Mouse (Mus musculus) neural tube, embryonic 15.5 days (tissue): ENCODE data around the gene Plekha8. TPM values are rescaled to one million over a fixed set of nuclear protein-coding genes. Genes with fewer than 3 reads are reported as not detected.

Experiments
- ATAC-seq: fragments of 200-750 bp; cut with Nextera tagmentation; 2 replicates; pipeline ENCODE4 v1.8.0; 2017; ENCODE audit warnings: mild to moderate bottlenecking, moderate TSS enrichment, moderate library complexity; ENCODE audit not compliant: low FRiP score
- H3K27ac ChIP-seq: fragments of 300-500 bp; sonication (generic); replicated peaks from 2 replicates; pipeline ENCODE4 v1.5.1; 2015; ENCODE audit warnings: mild to moderate bottlenecking, inconsistent platforms
- H3K27me3 ChIP-seq: fragments of 300-500 bp; sonication (generic); replicated peaks from 2 replicates; pipeline ENCODE4 v1.6.1; 2015; ENCODE audit warnings: inconsistent platforms
- H3K36me3 ChIP-seq: fragments of 300-500 bp; sonication (generic); 2 replicates; pipeline ENCODE4 v1.6.1; 2015; ENCODE audit warnings: inconsistent platforms
- H3K4me1 ChIP-seq: fragments of 300-500 bp; sonication (generic); 2 replicates; pipeline ENCODE4 v1.6.1; 2015; ENCODE audit warnings: inconsistent platforms
- H3K4me2 ChIP-seq: fragments of 300-500 bp; sonication (generic); 2 replicates; pipeline ENCODE4 v1.6.1; 2015; ENCODE audit warnings: inconsistent platforms, mild to moderate bottlenecking, moderate library complexity
- H3K4me3 ChIP-seq: fragments of 300-500 bp; sonication (generic); replicated peaks from 2 replicates; pipeline ENCODE4 v1.5.1; 2015; ENCODE audit warnings: mild to moderate bottlenecking, inconsistent platforms
- H3K9ac ChIP-seq: fragments of 300-500 bp; sonication (generic); replicated peaks from 2 replicates; pipeline ENCODE4 v1.6.1; 2015; ENCODE audit warnings: mild to moderate bottlenecking, inconsistent platforms
- H3K9me3 ChIP-seq: fragments of 300-500 bp; sonication (generic); replicated peaks from 2 replicates; pipeline ENCODE4 v1.6.1; 2016; ENCODE audit warnings: inconsistent platforms
- WGBS: fragments of 180-500 bp; shearing (Covaris S2); methylation state at CpG from one replicate; pipeline ENCODE4 v1.1.7; 2015; ENCODE audit warnings: mixed read lengths; 5-methylcytosine and 5-hydroxymethylcytosine counted together
- polyA plus RNA-seq: library from polyadenylated mRNA; unstranded; fragments of >200 nt; fragmentation: Nextera tagmentation; extraction: Ambion mirVana; gene quantifications from 2 replicates; pipeline ENCODE4 v1.2.1, GENCODE M21; 2015

The Plekha8 gene
- polyA plus RNA-seq, 1 experiment from 2014 or later: 8.0 TPM

DNA sequence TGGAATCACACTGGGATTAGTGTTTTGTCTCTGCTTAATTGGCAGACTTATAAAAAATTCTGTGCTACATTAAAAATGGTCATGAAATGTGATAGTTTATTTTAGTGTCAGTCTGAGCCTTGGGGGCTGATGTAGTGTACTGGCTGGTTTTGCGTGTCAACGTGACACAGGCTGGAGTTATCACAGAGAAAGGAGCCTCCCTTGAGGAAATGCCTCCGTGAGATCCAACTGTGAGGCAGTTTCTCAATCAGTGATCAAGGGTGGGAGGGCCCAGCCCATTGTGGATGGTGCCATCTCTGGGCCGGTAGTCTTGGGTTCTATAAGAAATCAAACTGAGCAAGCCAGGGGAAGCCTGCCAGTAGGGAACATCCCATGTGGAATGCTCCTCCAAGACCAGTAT, 11.3 kb downstream of the Plekha8 start:
- H3K27me3 ChIP-seq: no peaks in the 10 kb centered on the region
- H3K4me3 ChIP-seq: no peak overlapping the region
- no peak for ATAC-seq
- H3K4me2 ChIP-seq: no peak overlapping the region
- no peak overlapping the region for H3K9ac ChIP-seq
- WGBS: 43% methylated on average over 4 of the region's 4 CpGs
- no peak overlapping the region for H3K27ac ChIP-seq
- H3K36me3 ChIP-seq: no peaks in the 10 kb centered on the region; the same call in 1 of the 2 replicates
- H3K9me3 ChIP-seq: no peaks in the 10 kb centered on the region
- 0 out of 2 replicates have a peak, but pooled peaks cover 6% of the 10 kb centered on the region for H3K4me1 ChIP-seq

DNA sequence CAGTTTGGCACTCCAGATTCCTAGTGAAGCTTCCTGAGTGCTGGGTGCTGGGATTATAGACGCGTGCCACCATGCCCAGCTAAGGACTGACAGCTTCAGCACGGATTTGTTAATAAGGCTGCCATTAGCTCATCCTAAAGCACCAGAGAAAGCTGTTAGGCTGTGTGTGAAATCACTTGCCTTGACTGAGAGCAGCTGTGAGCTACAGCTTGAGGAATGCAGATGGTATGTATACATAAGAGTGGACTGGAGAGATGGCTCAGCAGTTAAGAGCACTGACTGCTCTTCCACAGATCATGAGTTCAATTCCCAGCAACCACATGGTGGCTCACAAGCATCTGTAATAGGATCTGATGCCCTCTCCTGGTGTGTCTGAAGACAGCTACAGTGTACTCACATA, 22.5 kb downstream of the Plekha8 start:
- no peak overlapping the region for H3K27ac ChIP-seq
- H3K36me3 ChIP-seq: peaks cover 10% of the 10 kb centered on the region
- no peak overlapping the region for H3K4me3 ChIP-seq
- no peak for ATAC-seq
- H3K9me3 ChIP-seq: no peaks in the 10 kb centered on the region
- no peaks in the 10 kb centered on the region for H3K27me3 ChIP-seq
- H3K4me1 ChIP-seq: no peaks in the 10 kb centered on the region
- H3K4me2 ChIP-seq: no peak overlapping the region
- WGBS: 77% methylated on average over 3 of the region's 3 CpGs
- H3K9ac ChIP-seq: no peak overlapping the region

DNA sequence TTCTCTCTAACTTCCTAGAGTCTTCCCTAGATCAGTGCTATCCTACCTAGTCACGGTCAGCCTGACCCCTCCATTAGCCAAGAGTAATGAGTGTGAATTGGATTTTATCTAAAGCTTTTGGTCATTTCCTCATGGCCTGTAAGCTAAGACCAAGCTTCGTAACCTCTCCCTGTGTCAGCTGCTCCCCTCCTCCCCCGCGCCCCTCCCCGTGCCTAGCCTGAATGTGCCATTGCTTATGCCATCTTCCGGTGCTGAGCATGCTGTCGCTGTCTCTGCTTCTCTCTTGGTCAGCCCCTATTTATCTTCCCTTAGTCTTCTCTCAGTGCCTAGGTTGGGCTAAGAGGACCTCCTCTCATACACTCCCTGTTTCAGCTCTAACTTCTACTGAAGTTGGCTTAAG, 24.6 kb downstream of the Plekha8 start:
- Histone ChIP-seq H3K4me2 (no peak overlapping the region), H3K27ac (no peak overlapping the region), H3K9me3 (no peaks in the 10 kb centered on the region), H3K27me3 (no peaks in the 10 kb centered on the region), H3K4me3 (no peak overlapping the region), H3K9ac (no peak overlapping the region), H3K36me3 (peaks cover 24% of the 10 kb centered on the region), H3K4me1 (no peaks in the 10 kb centered on the region)
- no peak for ATAC-seq
- 97% methylated on average over 7 of the region's 7 CpGs for WGBS

DNA sequence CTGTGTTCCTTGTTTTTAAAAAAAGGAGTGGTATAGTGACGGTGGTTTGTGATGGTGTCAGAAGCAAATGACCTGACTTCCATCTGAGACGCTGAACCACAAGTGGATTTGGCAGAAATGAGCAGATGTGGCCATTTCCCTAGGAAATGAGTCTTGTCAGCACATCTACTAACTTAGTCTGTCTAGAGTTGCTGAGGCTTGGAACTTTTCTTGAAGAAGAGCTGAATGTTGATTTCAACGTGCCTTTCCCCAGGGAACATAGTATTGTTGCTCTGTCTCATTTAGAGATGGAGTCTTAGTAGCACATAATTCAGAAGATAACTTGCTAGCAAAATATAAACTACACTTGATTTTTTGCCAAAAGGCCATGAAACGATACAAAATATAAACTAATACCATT, 25.4 kb downstream of the Plekha8 start:
- Histone ChIP-seq H3K27ac (no peak overlapping the region), H3K36me3 (peaks cover 31% of the 10 kb centered on the region), H3K4me1 (no peaks in the 10 kb centered on the region)

DNA sequence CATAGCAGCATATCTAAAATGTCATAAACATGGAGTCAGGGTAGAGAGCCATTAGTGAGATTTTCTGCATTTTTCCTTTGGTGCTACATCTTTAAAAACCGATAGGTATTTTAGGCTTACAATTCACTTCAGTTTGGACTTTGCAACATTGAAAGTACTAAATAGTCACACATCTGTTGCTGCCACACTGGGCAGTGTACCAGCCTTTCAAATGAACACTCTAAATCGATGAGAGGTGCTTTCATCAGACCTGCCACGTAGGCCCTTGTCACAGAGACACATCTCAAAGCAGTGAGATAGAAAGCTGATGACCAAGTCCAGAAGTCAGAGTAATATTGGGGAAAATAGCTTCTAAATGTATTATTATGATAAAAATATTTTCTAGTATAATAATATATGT, 33.5 kb downstream of the Plekha8 start:
- H3K4me3 ChIP-seq: no peak overlapping the region
- WGBS: 87% methylated on average over 3 of the region's 3 CpGs
- no peaks in the 10 kb centered on the region for H3K4me1 ChIP-seq
- no peak overlapping the region for H3K4me2 ChIP-seq
- no peak for ATAC-seq
- no peak overlapping the region for H3K9ac ChIP-seq
- H3K27me3 ChIP-seq: no peaks in the 10 kb centered on the region
- no peak overlapping the region for H3K27ac ChIP-seq
- no peaks in the 10 kb centered on the region for H3K9me3 ChIP-seq
- peaks cover 49% of the 10 kb centered on the region for H3K36me3 ChIP-seq

More for the DNA sequence above, 25.4 kb downstream of the Plekha8 start:
- Histone ChIP-seq H3K4me3 (no peak overlapping the region), H3K9me3 (no peaks in the 10 kb centered on the region), H3K27me3 (no peaks in the 10 kb centered on the region), H3K4me2 (no peak overlapping the region), H3K9ac (no peak overlapping the region)
- ATAC-seq: no peak
- WGBS: 87% methylated on average over 4 of the region's 4 CpGs

DNA sequence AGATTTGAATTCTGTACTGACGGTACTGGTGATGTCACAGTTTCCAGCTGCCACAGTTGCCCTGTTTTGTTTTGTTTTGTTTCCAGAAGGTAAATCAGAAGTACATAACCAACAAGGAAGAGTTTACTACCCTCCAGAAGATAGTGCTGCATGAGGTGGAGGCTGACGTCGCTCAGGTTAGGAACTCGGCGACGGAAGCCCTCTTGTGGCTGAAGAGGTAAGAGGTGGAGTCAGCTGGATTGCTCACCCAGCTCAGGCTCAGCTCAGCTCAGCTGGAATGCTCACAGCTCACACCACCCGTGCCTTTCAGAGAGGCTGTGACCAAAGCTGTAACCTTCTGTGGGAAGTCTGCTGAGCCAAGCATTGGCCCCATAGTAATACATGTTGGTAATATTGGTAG, 34.8 kb downstream of the Plekha8 start:
- no peaks in the 10 kb centered on the region for H3K27me3 ChIP-seq
- H3K9me3 ChIP-seq: no peaks in the 10 kb centered on the region
- H3K36me3 ChIP-seq: peaks cover 45% of the 10 kb centered on the region
- WGBS: 33% methylated on average over 7 of the region's 7 CpGs
- no peak overlapping the region for H3K9ac ChIP-seq
- ATAC-seq: no peak
- H3K27ac ChIP-seq: no peak overlapping the region
- no peak overlapping the region for H3K4me2 ChIP-seq
- H3K4me1 ChIP-seq: no peaks in the 10 kb centered on the region
- no peak overlapping the region for H3K4me3 ChIP-seq

DNA sequence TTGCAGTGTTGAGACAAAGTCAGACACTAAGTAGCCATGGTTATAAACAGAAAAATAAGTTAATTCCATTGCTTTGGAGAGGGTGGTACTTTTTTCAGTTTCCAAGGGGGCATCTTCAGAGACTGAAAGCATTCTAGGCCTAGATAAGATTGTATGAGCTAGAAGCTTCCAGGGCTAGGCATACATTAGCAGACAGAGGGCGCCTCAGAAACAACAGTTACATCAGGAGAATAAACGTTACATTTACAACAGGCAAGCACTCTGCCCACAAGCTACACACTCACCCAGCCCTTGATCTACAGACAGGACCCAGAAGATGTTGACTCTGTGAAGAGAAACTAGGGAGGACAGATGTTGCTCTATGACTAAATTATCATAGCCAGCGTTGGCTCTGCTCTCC, 36.6 kb downstream of the Plekha8 start:
- H3K4me2 ChIP-seq: no peak overlapping the region
- no peaks in the 10 kb centered on the region for H3K27me3 ChIP-seq
- ATAC-seq: no peak
- no peaks in the 10 kb centered on the region for H3K9me3 ChIP-seq
- WGBS: 54% methylated on average over 3 of the region's 3 CpGs
- no peak overlapping the region for H3K4me3 ChIP-seq
- peaks cover 42% of the 10 kb centered on the region for H3K36me3 ChIP-seq
- no peak overlapping the region for H3K9ac ChIP-seq
- H3K4me1 ChIP-seq: no peaks in the 10 kb centered on the region
- no peak overlapping the region for H3K27ac ChIP-seq

DNA sequence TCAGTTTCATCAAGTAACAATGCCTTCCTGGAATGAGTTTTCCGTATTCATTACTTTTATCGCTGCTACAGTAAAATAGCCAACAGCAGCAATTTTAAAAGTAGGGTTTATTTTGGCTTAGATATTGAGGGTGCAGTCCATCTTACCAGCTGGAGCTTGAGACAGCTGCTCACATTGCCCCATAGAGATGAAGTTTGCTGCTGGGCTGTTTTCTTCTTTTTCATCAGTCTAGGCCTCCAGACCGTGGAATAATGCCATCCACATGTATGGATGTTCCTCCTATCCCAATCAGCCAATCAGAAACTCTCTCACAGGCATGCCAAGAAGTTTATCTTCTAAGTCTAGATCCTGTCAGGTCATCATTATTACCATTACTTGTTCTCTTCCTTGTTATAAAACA, 45.0 kb downstream of the Plekha8 start:
- no peak overlapping the region for H3K4me3 ChIP-seq
- H3K4me1 ChIP-seq: no peaks in the 10 kb centered on the region
- H3K9ac ChIP-seq: no peak overlapping the region
- no peaks in the 10 kb centered on the region for H3K27me3 ChIP-seq
- 89% methylated on average over 3 of the region's 3 CpGs for WGBS
- no peak for ATAC-seq
- H3K4me2 ChIP-seq: no peak overlapping the region
- peaks cover 30% of the 10 kb centered on the region for H3K36me3 ChIP-seq
- no peaks in the 10 kb centered on the region for H3K9me3 ChIP-seq
- H3K27ac ChIP-seq: no peak overlapping the region

DNA sequence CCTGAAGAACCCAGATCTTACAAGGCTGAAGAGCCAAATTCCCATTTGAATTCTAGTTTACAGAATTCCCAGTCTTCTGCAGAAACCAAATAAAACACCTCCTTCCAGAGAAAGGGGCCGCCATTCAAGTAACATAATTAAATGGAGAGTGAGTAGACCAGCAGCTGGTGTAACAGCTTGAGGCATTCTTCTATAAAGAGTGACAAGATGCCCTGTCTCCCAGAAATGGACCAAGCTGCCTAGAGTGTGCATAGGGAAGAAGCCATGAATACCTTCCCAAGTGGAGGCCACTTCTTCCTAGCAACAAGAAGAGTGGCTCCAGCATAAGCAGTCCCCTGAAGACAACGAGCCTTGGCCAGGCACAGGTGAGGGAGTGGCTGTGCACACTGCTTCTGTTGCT, 47.0 kb downstream of the Plekha8 start:
- H3K4me1 ChIP-seq: no peaks in the 10 kb centered on the region
- no peak overlapping the region for H3K27ac ChIP-seq
- H3K36me3 ChIP-seq: peaks cover 27% of the 10 kb centered on the region
- H3K4me2 ChIP-seq: no peak overlapping the region
- H3K27me3 ChIP-seq: no peaks in the 10 kb centered on the region
- no peak for ATAC-seq
- no peaks in the 10 kb centered on the region for H3K9me3 ChIP-seq
- no peak overlapping the region for H3K4me3 ChIP-seq
- 84% methylated on average over 2 of the region's 2 CpGs for WGBS
- H3K9ac ChIP-seq: no peak overlapping the region

DNA sequence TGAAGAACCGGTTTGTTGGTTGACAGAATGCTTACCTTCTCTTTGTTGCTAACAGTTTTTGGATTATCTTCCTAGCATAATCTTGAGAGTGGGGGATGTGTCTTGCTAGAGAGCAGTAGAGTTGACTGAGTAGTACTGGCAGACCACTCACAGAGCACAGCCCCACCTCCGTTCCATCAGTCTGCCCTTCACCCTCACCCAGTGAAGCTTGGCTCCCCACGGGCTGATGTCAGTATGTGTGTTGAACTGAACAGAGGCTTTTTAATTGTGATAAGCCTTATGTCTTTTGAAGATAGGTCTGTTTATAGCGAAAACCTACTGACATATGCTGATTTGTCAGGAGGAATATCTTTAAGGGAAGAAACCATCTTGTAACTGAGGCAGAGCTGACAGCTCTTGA, 48.3 kb downstream of the Plekha8 start:
- 91% methylated on average over 4 of the region's 4 CpGs for WGBS
- H3K27me3 ChIP-seq: no peaks in the 10 kb centered on the region
- ATAC-seq: no peak
- H3K4me1 ChIP-seq: no peaks in the 10 kb centered on the region
- no peak overlapping the region for H3K4me2 ChIP-seq
- no peak overlapping the region for H3K4me3 ChIP-seq
- H3K9ac ChIP-seq: no peak overlapping the region
- H3K9me3 ChIP-seq: no peaks in the 10 kb centered on the region
- peaks cover 24% of the 10 kb centered on the region for H3K36me3 ChIP-seq
- no peak overlapping the region for H3K27ac ChIP-seq

DNA sequence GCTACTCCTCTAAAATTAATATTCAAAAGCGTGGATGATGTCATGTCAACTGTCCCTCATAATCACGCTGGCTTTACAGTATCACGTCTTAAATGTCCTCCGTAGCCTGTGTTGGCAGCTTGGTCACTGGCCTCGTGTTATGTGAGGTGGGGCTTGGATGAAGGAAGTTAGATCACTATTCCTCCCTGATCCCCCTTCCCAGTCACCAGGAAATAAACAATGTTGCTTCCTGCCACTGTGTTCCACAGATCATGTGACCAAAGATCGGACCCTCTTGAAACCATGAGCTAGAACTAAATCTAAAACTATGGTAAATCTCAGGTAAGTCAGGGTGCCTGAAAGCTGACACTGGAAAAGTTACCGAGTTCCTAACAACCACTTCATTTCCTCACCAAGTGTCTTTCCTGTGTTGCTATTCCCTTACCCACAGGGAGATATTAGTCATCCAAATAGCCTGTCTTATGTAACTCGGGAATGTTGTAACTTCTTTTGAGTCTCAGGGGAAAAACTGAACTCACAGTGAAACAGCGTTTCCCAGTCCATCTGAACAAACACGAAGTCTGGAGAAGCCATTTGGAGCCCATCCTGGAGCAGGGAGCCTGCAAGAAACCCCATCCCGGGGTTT, 60.7 kb downstream of the Plekha8 start:
- WGBS: 88% methylated on average over 11 of the region's 11 CpGs
- ATAC-seq: no peak

DNA sequence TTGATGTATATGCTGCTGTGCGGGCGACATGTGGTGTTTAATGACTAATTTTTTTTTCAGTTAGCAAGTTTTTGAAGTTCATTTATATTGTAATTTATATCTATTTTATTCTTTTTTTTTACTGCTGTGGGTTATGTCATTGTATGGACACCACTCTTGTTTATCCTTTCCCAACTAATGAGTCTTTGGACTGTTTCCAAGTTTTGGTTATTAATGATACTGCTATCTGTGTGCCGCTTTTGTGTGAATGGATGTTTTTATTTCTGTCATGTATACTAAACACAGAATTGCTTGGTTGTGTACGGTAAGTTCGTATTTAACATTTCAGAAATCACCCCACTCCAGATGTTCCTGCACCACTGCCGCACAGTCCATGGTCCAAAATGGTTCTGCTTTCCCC, 63.0 kb downstream of the Plekha8 start:
- H3K27me3 ChIP-seq: no peaks in the 10 kb centered on the region
- H3K4me1 ChIP-seq: no peaks in the 10 kb centered on the region
- H3K4me2 ChIP-seq: no peak overlapping the region
- H3K9ac ChIP-seq: no peak overlapping the region
- no peaks in the 10 kb centered on the region for H3K36me3 ChIP-seq
- H3K9me3 ChIP-seq: no peaks in the 10 kb centered on the region
- H3K4me3 ChIP-seq: no peak overlapping the region
- no peak overlapping the region for H3K27ac ChIP-seq
- no peak for ATAC-seq
- 83% methylated on average over 6 of the region's 6 CpGs for WGBS

More for the DNA sequence above, 60.7 kb downstream of the Plekha8 start:
- H3K4me1 ChIP-seq: no peaks in the 10 kb centered on the region
- no peak overlapping the region for H3K4me2 ChIP-seq
- no peak overlapping the region for H3K27ac ChIP-seq
- no peaks in the 10 kb centered on the region for H3K9me3 ChIP-seq
- H3K9ac ChIP-seq: no peak overlapping the region
- H3K36me3 ChIP-seq: no peaks in the 10 kb centered on the region
- H3K4me3 ChIP-seq: no peak overlapping the region
- no peaks in the 10 kb centered on the region for H3K27me3 ChIP-seq

DNA sequence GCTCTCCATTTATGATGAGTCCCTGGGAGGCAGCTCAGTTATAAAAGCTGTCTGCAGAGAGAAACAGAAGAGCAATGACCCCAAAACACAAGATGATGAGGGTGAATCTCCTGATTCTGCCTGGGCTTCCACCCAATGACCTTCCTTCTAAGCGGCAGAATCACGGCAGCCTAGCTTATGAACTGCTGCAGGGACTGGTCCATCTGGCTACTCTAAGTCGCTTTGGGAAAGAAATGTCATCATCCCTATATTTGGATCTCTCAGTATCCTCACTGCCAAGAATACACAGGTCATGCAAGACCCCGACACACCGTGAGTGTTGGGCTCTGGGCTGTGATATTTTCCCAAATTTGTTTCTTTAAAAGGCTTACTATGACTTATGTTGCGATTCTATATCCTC, 75.0 kb downstream of the Plekha8 start:
- ATAC-seq: no peak
- Histone ChIP-seq H3K36me3 (no peaks in the 10 kb centered on the region), H3K27me3 (no peaks in the 10 kb centered on the region), H3K4me3 (no peak overlapping the region), H3K4me2 (no peak overlapping the region), H3K9ac (no peak overlapping the region), H3K4me1 (no peaks in the 10 kb centered on the region), H3K27ac (no peak overlapping the region), H3K9me3 (no peaks in the 10 kb centered on the region)
- WGBS: 92% methylated on average over 6 of the region's 6 CpGs
